Mouse (Mus musculus) layer of hippocampus, postnatal 14 days (tissue): ENCODE results near the gene Tiam1. TPM values are rescaled to one million over a fixed set of nuclear protein-coding genes. Genes with fewer than 3 reads are reported as not detected.
"Not testable (repeated sequence)": the region's sequence is repeated elsewhere in the genome, so short reads cannot be mapped to it uniquely, and the experiment has no call there.

ENCODE experiments used
- DNase-seq, 2 experiments: peaks; one replicate each; pipeline ENCODE4 v3.0.0; 2021 to 2022; ENCODE audit warnings: low spot score in 2 of 2, mixed read lengths in 1 of 2
- total RNA-seq, 2 experiments: library from RNA; stranded (reverse); gene quantifications; 2 replicates each; pipeline ENCODE4 v1.2.3; 2021

The Tiam1 gene
- total RNA-seq, 2 experiments from 2014 or later, result 72.9 to 90.5 TPM

DNA sequence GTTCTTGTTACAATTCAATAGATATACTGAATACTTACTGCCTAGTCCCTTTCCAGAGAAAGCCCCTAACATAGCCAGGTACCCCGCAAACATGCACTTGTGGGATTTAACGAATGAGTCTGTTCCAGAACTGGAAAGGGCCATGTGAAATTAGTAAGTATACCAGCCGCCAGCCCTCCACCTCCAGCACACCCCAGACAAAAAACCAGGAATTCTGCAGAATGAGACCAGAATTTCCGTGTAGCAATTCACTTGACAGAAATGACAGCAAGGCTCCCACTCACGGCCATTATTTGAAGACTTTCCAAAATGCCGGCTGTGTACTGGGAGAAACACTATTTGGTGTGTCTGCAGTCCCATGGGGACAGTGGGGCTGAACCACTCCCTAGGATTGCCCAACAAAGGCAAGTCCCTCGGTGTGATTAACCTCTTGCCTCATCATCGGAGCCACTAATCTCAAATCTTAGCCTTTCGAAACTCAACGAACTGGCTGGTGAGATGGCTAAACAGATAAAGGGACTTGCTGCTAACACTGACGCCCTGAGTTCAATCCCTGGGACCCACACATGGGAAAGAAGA is 30.9 kb downstream of the Tiam1 start:
- DNase-seq, result peak in 1 of 2 experiments; percentile 33

DNA sequence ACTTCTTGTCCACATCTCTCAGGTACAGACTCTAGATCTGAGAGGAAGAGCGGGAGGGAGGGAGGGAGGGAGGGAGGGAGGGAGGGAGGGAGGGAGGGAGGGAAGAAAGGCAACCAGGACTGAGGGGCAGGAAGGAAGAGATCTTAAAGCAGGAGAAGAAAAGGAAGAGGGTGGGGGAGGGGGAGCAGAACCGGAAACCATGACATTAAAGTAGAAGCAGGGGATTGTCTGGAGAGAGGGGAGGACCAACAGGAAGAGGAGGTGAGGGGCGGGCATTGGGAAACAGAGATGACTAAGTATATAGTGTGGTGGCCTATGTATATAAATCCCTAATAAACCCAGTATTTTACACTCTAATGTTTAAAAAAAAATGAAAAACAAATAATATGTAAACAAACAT is 34.1 kb downstream of the Tiam1 start:
- DNase-seq, result no peak

- no peak for DNase-seq
Observed at GRCm38 (mm10) chr16:90104714-90105459, 38.7 kb downstream of the Tiam1 start.

GRCm38 (mm10) chr16:90103726-90104125 is 39.8 kb downstream of the Tiam1 start:
- DNase-seq, result no peak

DNA sequence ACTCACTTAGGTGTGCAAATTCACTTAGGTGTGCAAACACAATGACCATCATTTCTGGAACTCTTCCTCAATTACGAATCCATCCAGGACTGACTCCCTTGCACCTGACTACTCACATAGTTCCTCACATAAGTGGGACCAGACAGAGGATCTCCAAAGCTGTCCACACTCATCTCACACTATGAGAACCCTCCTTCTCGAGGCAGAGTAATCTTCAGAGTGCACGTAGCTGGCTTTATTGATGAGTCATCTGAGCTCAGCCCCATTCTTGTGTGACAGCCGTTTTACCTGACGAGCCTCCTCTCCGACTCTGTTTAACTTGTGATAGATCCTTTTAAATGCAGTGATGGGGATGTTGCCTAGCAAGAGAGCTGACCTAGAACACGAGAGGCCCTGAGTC is 41.0 kb downstream of the Tiam1 start:
- no peak for DNase-seq

DNA sequence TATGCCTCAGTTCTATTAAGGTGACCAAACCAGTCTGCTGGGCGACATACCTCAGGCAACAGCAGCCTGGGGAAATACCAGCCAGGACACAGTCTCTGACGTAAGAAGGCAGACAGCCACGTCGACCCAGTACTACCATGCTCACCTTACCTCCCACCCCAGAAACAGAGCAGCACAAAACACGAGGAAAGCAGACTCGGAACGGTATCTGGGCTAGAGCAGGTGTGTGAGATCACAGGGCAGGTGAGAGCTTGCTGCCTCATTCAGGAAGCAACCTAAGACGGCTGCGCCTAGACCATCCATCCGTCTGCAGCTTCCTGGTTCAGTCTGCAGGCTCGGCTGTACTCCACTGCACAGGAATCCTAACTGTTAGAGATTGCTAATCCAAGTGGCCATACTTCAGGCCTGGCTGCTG is 45.4 kb downstream of the Tiam1 start:
- no peak for DNase-seq

GRCm38 (mm10) chr16:90097769-90098168 is 45.8 kb downstream of the Tiam1 start:
- DNase-seq, result no peak

- no peak for DNase-seq
Observed at GRCm38 (mm10) chr16:90096011-90096410, 47.6 kb downstream of the Tiam1 start.

DNA sequence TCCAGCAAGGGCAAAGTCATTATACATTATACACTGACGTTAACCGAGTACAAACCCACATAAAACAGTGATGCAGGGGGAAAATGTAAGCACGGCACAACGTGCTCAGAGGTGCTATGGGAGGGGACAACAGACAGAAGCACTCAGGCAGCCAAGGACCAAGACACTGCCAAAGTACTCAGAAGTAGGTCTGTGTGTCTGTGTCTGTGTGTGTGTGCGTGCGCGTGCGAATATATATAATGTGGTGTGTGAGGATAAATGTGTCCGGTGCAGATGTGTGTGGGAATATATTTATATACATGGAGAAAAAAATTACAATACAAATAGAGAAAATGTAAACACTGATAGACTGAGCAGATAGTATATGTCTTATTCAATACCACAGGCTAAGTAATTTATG is 50.6 kb downstream of the Tiam1 start:
- DNase-seq, result no peak

DNA sequence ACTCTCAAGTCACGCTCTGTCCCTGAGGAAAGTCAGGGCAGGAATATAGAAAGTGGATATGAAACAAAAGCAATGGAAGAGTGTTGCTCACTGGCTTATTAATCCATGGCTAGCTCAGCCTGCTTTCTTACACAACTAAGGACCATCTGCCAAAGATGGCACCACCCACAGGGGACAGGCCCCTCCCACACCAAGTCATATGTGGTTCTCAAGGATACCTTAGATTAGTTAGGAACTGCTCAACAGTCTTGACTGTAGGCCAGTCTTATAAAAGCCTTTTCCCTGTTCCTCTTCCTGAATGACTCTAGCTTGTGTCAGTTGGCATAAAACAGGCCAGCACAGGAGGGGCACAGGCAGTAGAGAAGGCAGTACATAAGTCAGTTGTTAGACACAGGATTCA is 51.7 kb downstream of the Tiam1 start:
- no peak for DNase-seq

- DNase-seq, result no peak
Observed at GRCm38 (mm10) chr16:90091112-90091720, 52.4 kb downstream of the Tiam1 start.

DNA sequence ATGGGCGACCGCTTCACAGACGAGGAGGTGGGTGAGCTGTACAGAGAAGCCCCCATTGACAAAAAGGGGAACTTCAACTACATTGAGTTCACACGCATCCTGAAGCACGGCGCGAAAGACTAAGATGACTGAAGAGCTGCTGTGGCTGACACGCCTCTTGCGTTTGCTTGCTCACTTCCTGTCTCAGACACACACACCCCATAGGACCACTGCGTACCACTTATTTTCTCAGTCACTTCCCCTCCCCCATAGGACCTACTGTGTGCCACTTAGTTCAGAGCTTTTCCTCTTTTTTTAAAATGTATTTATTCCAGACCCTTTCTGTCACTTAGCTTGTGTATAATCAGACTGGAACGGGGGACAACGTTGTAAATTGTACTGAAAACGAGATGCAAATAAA is 53.2 kb downstream of the Tiam1 start:
- DNase-seq, result no peak

DNA sequence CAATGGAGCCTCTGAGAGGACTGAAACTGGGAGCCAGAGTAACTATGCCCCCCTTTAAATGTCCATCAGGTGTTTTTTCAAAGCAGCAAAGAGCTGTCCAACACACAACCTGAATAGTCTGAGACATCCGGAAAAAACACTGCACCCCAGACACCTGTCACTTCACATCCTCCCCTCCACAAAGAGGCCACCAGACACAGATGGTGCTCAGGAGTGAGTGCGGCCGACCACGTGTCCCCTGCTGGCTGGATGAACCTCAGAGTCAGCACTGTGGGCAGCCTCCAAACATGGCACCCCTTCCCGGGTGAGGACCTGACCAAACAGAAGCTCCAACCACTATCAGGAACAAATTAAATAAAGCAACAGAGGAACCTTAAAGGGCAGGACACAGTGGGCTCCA is 56.3 kb downstream of the Tiam1 start:
- DNase-seq, result no peak

- DNase-seq, result peak in 1 of 2 experiments; percentile 57
Observed at GRCm38 (mm10) chr16:90086111-90086510, 57.5 kb downstream of the Tiam1 start.

DNA sequence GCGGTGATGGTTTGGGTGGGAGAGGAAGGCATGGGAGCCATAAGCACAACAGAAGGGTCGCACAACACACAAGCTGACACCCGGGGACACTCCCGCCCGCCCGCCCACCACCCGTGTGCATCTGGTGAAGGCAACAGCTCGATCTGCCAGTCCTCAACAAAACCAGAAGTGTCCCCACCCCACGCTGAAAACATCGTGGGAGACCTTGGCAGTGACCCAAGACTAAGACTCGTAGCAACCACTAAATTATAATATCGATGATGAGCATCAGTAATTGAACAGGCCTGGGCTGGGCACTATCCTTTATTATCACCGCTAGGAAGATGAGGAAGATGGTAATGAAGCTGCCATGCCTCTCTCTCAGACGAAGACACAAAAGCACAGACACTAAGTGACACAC is 58.0 kb downstream of the Tiam1 start:
- peak; percentile 73 to 85 for DNase-seq

- DNase-seq, result no peak
Observed at GRCm38 (mm10) chr16:90081125-90081524, 62.4 kb downstream of the Tiam1 start.

DNA sequence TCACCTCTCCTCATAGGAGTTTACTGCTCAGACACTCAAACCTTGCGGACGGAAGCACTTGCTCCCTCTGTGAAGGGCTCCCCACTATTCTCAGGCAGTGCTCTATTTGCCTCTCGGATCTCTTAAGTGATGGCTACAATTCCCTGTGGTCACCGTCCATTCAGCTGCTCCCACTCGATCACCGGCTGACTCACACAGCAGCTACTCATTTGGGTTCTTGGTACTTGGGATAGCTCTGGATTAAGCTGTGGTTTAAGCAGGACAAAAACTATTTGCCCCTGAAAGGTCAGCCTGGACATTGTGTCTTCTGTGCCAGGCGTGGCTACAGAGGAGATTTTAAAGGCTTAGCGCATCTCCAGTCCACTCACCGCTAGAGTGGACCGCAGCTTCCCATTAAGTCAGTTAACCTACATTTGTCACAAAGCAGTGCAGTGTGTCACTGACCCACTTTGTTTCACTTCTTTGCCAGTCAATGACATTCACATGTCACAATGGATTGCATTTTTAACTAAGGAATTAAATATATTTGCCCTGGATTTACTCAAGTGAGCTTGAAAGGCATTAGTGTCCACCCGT is 64.7 kb downstream of the Tiam1 start:
- no peak for DNase-seq

DNA sequence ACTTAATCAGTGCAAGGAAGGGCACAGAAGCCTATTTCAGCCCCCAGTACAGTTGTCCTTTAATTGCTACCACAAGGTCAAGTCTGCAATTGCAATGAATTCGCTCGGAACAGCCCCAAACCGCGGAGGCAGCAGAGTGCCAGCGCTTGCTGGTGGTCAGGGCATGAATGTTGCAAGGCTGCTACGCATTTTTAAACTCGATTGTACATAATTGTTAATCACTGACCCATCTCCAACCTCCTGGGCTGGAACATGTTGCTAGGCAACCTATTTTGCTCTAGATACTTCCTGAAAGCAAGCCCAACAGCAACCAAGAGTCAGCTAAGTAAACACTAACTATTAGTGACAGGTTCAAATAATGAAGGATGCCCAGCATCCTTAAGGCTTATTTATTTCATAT is 70.1 kb downstream of the Tiam1 start:
- no peak for DNase-seq

GRCm38 (mm10) chr16:90072651-90073050 is 70.9 kb downstream of the Tiam1 start:
- DNase-seq, result no peak

DNA sequence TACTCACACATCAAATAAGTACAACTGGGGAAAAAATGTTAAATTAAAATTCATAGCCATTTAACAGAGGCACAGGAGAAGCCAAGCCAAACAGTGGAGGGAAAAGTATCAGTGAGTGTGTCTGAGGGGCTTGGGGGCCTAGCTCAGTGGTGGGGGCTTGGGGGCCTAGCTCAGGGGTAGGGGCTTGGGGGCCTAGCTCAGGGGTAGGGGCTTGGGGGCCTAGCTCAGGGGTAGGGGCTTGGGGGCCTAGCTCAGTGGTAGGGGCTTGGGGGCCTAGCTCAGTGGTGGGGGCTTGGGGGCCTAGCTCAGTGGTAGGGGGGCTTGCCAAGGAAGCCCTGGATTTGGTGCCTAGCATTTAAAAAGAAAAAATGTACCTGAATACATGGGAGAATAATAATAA is 72.4 kb downstream of the Tiam1 start:
- not testable (repeated sequence) for DNase-seq

DNA sequence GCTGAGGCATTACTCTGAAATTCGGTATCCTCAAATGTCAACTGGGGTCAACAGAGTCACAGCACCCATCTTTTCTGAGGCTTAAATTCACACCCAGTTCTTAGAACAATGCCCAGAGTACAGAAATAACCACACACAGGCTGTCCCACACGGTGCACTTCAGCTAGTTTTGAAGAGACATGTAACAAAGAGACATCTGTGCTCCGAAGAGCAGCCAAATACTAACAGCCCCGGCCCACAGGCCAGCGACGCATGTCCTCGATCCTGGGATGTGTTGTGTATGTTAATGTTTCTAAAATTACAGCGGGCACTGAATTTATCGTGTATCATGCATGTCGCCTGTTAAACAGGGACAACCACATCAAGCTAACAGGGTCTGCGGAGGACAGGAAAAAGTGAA is 73.5 kb downstream of the Tiam1 start:
- DNase-seq, result peak in 1 of 2 experiments; percentile 70

GRCm38 (mm10) chr16:90069197-90069596 is 74.4 kb downstream of the Tiam1 start:
- DNase-seq, result no peak
